Mouse (Mus musculus): ENCODE results near the gene Apobr. TPM values are rescaled to one million over a fixed set of nuclear protein-coding genes. Genes with fewer than 3 reads are reported as not detected.

Apobr gene
- polyA plus RNA-seq, 1 experiment from 2014 or later = 0.70 TPM

GRCm38 (mm10) chr7:126607796-126608195 is 23.1 kb downstream of the Apobr start:
- H3K4me3 ChIP-seq (ENCODE audit: low read depth, low read length) = no peak overlapping the region
- H3K9ac ChIP-seq (replicated peaks; ENCODE audit: low read depth, low read length) = no peak overlapping the region
- no peaks in the 10 kb centered on the region for H3K27me3 ChIP-seq (ENCODE audit: control insufficient read depth, insufficient read depth, low read length)
- H3K4me1 ChIP-seq (ENCODE audit: control insufficient read depth, insufficient read depth, low read length) = no peaks in the 10 kb centered on the region
- H3K27ac ChIP-seq (ENCODE audit: low read depth, low read length) = no peak overlapping the region
- ATAC-seq (ENCODE audit: low read depth) = no peak
- no peaks in the 10 kb centered on the region for H3K36me3 ChIP-seq (ENCODE audit: control insufficient read depth, insufficient read depth, low read length)
- no peaks in the 10 kb centered on the region for H3K9me3 ChIP-seq (ENCODE audit: control insufficient read depth, low read length)
- 85% methylated on average over 5 of the region's 5 CpGs for WGBS
- no peak overlapping the region for H3K4me2 ChIP-seq (ENCODE audit: low read depth, low read length)

GRCm38 (mm10) chr7:126612736-126613135 is 28.0 kb downstream of the Apobr start:
- Histone ChIP-seq H3K9ac (replicated peaks; ENCODE audit: low read depth, low read length) (no peak overlapping the region), H3K4me2 (ENCODE audit: low read depth, low read length) (no peak overlapping the region), H3K27ac (ENCODE audit: low read depth, low read length) (no peak overlapping the region), H3K36me3 (ENCODE audit: control insufficient read depth, insufficient read depth, low read length) (no peaks in the 10 kb centered on the region), H3K27me3 (ENCODE audit: control insufficient read depth, insufficient read depth, low read length) (no peaks in the 10 kb centered on the region), H3K9me3 (ENCODE audit: control insufficient read depth, low read length) (no peaks in the 10 kb centered on the region), H3K4me3 (ENCODE audit: low read depth, low read length) (no peak overlapping the region), H3K4me1 (ENCODE audit: control insufficient read depth, insufficient read depth, low read length) (no peaks in the 10 kb centered on the region)
- 76% methylated on average over 3 of the region's 3 CpGs for WGBS
- no peak for ATAC-seq (ENCODE audit: low read depth)

- ATAC-seq (ENCODE audit: low read depth) = no peak
- H3K27ac ChIP-seq (ENCODE audit: low read depth, low read length) = no peak overlapping the region
- no peaks in the 10 kb centered on the region for H3K4me1 ChIP-seq (ENCODE audit: control insufficient read depth, insufficient read depth, low read length)
- no peak overlapping the region for H3K9ac ChIP-seq (replicated peaks; ENCODE audit: low read depth, low read length)
- H3K4me3 ChIP-seq (ENCODE audit: low read depth, low read length) = no peak overlapping the region
- no peaks in the 10 kb centered on the region for H3K36me3 ChIP-seq (ENCODE audit: control insufficient read depth, insufficient read depth, low read length)
- H3K4me2 ChIP-seq (ENCODE audit: low read depth, low read length) = no peak overlapping the region
- no peaks in the 10 kb centered on the region for H3K9me3 ChIP-seq (ENCODE audit: control insufficient read depth, low read length)
- 73% methylated on average over 3 of the region's 3 CpGs for WGBS
- no peaks in the 10 kb centered on the region for H3K27me3 ChIP-seq (ENCODE audit: control insufficient read depth, insufficient read depth, low read length)
These were observed 32.0 kb downstream of the Apobr start for GRCm38 (mm10) chr7:126616707-126617106.

GRCm38 (mm10) chr7:126619559-126620275 is 35.0 kb downstream of the Apobr start:
- ATAC-seq (ENCODE audit: low read depth) = no peak
- Histone ChIP-seq H3K4me3 (ENCODE audit: low read depth, low read length) (no peak overlapping the region), H3K9me3 (ENCODE audit: control insufficient read depth, low read length) (no peaks in the 10 kb centered on the region), H3K4me1 (ENCODE audit: control insufficient read depth, insufficient read depth, low read length) (no peaks in the 10 kb centered on the region), H3K4me2 (ENCODE audit: low read depth, low read length) (no peak overlapping the region), H3K36me3 (ENCODE audit: control insufficient read depth, insufficient read depth, low read length) (no peaks in the 10 kb centered on the region), H3K27ac (ENCODE audit: low read depth, low read length) (no peak overlapping the region), H3K9ac (replicated peaks; ENCODE audit: low read depth, low read length) (no peak overlapping the region), H3K27me3 (ENCODE audit: control insufficient read depth, insufficient read depth, low read length) (no peaks in the 10 kb centered on the region)
- 81% methylated on average over 10 of the region's 10 CpGs for WGBS

GRCm38 (mm10) chr7:126621452-126622359 is 37.0 kb downstream of the Apobr start:
- no peak overlapping the region for H3K27ac ChIP-seq (ENCODE audit: low read depth, low read length)
- H3K4me3 ChIP-seq (ENCODE audit: low read depth, low read length) = no peak overlapping the region
- WGBS = 84% methylated on average over 9 of the region's 9 CpGs
- H3K36me3 ChIP-seq (ENCODE audit: control insufficient read depth, insufficient read depth, low read length) = no peaks in the 10 kb centered on the region
- ATAC-seq (ENCODE audit: low read depth) = no peak
- H3K9me3 ChIP-seq (ENCODE audit: control insufficient read depth, low read length) = no peaks in the 10 kb centered on the region
- H3K4me2 ChIP-seq (ENCODE audit: low read depth, low read length) = no peak overlapping the region
- no peak overlapping the region for H3K9ac ChIP-seq (replicated peaks; ENCODE audit: low read depth, low read length)
- no peaks in the 10 kb centered on the region for H3K27me3 ChIP-seq (ENCODE audit: control insufficient read depth, insufficient read depth, low read length)
- H3K4me1 ChIP-seq (ENCODE audit: control insufficient read depth, insufficient read depth, low read length) = no peaks in the 10 kb centered on the region

GRCm38 (mm10) chr7:126623381-126623780 is 38.6 kb downstream of the Apobr start:
- 100% methylated on average over 1 of the region's 1 CpGs for WGBS
- no peaks in the 10 kb centered on the region for H3K4me1 ChIP-seq (ENCODE audit: control insufficient read depth, insufficient read depth, low read length)
- H3K4me2 ChIP-seq (ENCODE audit: low read depth, low read length) = no peak overlapping the region
- no peak overlapping the region for H3K9ac ChIP-seq (replicated peaks; ENCODE audit: low read depth, low read length)
- H3K36me3 ChIP-seq (ENCODE audit: control insufficient read depth, insufficient read depth, low read length) = no peaks in the 10 kb centered on the region
- H3K9me3 ChIP-seq (ENCODE audit: control insufficient read depth, low read length) = no peaks in the 10 kb centered on the region
- no peak overlapping the region for H3K27ac ChIP-seq (ENCODE audit: low read depth, low read length)
- no peak for ATAC-seq (ENCODE audit: low read depth)
- no peaks in the 10 kb centered on the region for H3K27me3 ChIP-seq (ENCODE audit: control insufficient read depth, insufficient read depth, low read length)
- no peak overlapping the region for H3K4me3 ChIP-seq (ENCODE audit: low read depth, low read length)

- Histone ChIP-seq H3K36me3 (ENCODE audit: control insufficient read depth, insufficient read depth, low read length) (no peaks in the 10 kb centered on the region), H3K9me3 (ENCODE audit: control insufficient read depth, low read length) (no peaks in the 10 kb centered on the region)
These were observed 40.0 kb downstream of the Apobr start for GRCm38 (mm10) chr7:126624774-126625173.

GRCm38 (mm10) chr7:126625369-126625768 is 40.6 kb downstream of the Apobr start:
- 42% methylated on average over 6 of the region's 6 CpGs for WGBS
- no peaks in the 10 kb centered on the region for H3K36me3 ChIP-seq (ENCODE audit: control insufficient read depth, insufficient read depth, low read length)
- H3K4me2 ChIP-seq (ENCODE audit: low read depth, low read length) = no peak overlapping the region
- no peak for ATAC-seq (ENCODE audit: low read depth)
- no peak overlapping the region for H3K27ac ChIP-seq (ENCODE audit: low read depth, low read length)
- H3K9me3 ChIP-seq (ENCODE audit: control insufficient read depth, low read length) = no peaks in the 10 kb centered on the region
- no peak overlapping the region for H3K9ac ChIP-seq (replicated peaks; ENCODE audit: low read depth, low read length)
- H3K4me1 ChIP-seq (ENCODE audit: control insufficient read depth, insufficient read depth, low read length) = no peaks in the 10 kb centered on the region
- no peaks in the 10 kb centered on the region for H3K27me3 ChIP-seq (ENCODE audit: control insufficient read depth, insufficient read depth, low read length)
- H3K4me3 ChIP-seq (ENCODE audit: low read depth, low read length) = no peak overlapping the region

More at GRCm38 (mm10) chr7:126624774-126625173, 40.0 kb downstream of the Apobr start:
- Histone ChIP-seq H3K9ac (replicated peaks; ENCODE audit: low read depth, low read length) (no peak overlapping the region), H3K4me2 (ENCODE audit: low read depth, low read length) (no peak overlapping the region), H3K27me3 (ENCODE audit: control insufficient read depth, insufficient read depth, low read length) (no peaks in the 10 kb centered on the region), H3K4me1 (ENCODE audit: control insufficient read depth, insufficient read depth, low read length) (no peaks in the 10 kb centered on the region), H3K27ac (ENCODE audit: low read depth, low read length) (no peak overlapping the region), H3K4me3 (ENCODE audit: low read depth, low read length) (no peak overlapping the region)
- ATAC-seq (ENCODE audit: low read depth) = no peak
- WGBS = 77% methylated on average over 16 of the region's 16 CpGs

All from neural tube, embryonic 14.5 days (tissue).